Mouse (Mus musculus) left cerebral cortex, adult 2 months (tissue): Measurements from ENCODE around the gene Mrpl33. TPM values are rescaled to one million over a fixed set of nuclear protein-coding genes. Genes with fewer than 3 reads are reported as not detected.
"Not testable (repeated sequence)": the region's sequence is repeated elsewhere in the genome, so short reads cannot be mapped to it uniquely, and the experiment has no call there.

Experiments
- DNase-seq, 2 experiments: peaks; one replicate each; pipeline ENCODE4 v3.0.0; 2021 to 2022; ENCODE audit warnings: low spot score in 2 of 2, mixed read lengths in 1 of 2; ENCODE audit errors: extremely low spot score in 1 of 2
- H3K27ac ChIP-seq: fragments of 200-600 bp; 2 replicates; pipeline ENCODE4 v1.8.1; 2022
- H3K4me3 ChIP-seq: fragments of 200-600 bp; 2 replicates; pipeline ENCODE4 v1.8.1; 2022
- CTCF ChIP-seq: fragments of 200-600 bp; IDR thresholded peaks from 2 replicates; pipeline ENCODE4 v1.8.1; 2022; ENCODE audit warnings: antibody characterized with exemption, mild to moderate bottlenecking, moderate library complexity
- intact Hi-C: fragments of 180-260 bp; cut with DNase I; formaldehyde crosslinking; loops from one replicate; pipeline ENCODE4 v1.15.1; 2025
- total RNA-seq, 2 experiments: library from RNA; stranded (reverse); gene quantifications; 2 replicates each; pipeline ENCODE4 v1.2.3; 2021

Gene Mrpl33
- total RNA-seq, 2 experiments from 2014 or later, result 75.2 to 86.7 TPM

DNA sequence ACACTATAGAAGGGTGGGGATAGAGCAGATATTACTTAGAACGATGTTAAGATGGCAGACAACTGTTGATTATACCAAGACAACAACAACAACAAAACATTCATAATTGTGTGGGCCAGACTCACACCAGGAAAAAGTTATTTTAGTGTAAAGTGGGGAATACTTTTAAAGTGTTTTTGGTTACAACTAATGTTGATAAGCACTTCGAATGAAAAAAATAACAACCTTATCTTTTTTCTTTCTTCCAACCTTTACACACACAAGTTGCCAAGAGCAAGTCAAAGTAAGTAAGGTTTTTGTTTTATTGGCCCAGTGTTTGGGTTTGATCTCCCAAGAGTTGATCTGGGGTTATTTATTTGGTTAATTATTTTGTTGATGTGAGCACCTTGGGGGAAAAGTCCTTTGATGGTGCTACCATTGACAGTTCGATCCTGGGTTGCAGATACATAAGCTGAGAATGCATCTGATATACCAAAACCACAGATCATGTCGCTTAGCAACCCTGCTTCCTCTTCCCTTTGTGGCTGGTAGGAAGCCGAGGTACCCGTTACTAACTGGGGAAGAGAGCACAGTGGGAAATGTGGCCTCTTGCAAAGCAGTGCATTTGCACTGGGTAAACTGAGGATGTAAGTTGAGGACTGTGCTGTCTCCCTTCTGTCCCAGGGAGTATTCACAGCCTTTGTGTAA is 17.7 kb downstream of the Mrpl33 start:
- no peak for DNase-seq
- TF ChIP-seq CTCF, result no peak
- Histone ChIP-seq H3K4me3 (peak overlapping the region; percentile 78), H3K27ac (peak overlapping the region; percentile 83)
- intact Hi-C loops, result loop anchor here (1.0 kb wide), 1 partner anchor 51 kb away; no protein-coding TSS in a partner anchor

GRCm38 (mm10) chr5:31620326-31620725 is 23.6 kb downstream of the Mrpl33 start:
- Histone ChIP-seq H3K4me3 (no peak overlapping the region), H3K27ac (no peak overlapping the region)
- no peak for DNase-seq
- no peak for TF ChIP-seq CTCF
- intact Hi-C loops, result no loop called here

GRCm38 (mm10) chr5:31627117-31627516 is 30.4 kb downstream of the Mrpl33 start:
- Histone ChIP-seq H3K27ac (no peak overlapping the region), H3K4me3 (no peak overlapping the region)
- intact Hi-C loops, result no loop called here
- no peak for DNase-seq
- no peak for TF ChIP-seq CTCF

GRCm38 (mm10) chr5:31627562-31628526 is 31.1 kb downstream of the Mrpl33 start:
- no peak for TF ChIP-seq CTCF
- intact Hi-C loops, result no loop called here
- no peak for DNase-seq
- H3K4me3 ChIP-seq, result no peak overlapping the region
- no peak overlapping the region for H3K27ac ChIP-seq

GRCm38 (mm10) chr5:31628555-31628954 is 31.8 kb downstream of the Mrpl33 start:
- TF ChIP-seq CTCF, result no peak
- Histone ChIP-seq H3K4me3 (no peak overlapping the region), H3K27ac (no peak overlapping the region)
- no peak for DNase-seq
- intact Hi-C loops, result no loop called here

GRCm38 (mm10) chr5:31630064-31630463 is 33.3 kb downstream of the Mrpl33 start:
- no peak for DNase-seq
- intact Hi-C loops, result no loop called here
- TF ChIP-seq CTCF, result no peak
- H3K27ac ChIP-seq, result no peak overlapping the region
- no peak overlapping the region for H3K4me3 ChIP-seq

DNA sequence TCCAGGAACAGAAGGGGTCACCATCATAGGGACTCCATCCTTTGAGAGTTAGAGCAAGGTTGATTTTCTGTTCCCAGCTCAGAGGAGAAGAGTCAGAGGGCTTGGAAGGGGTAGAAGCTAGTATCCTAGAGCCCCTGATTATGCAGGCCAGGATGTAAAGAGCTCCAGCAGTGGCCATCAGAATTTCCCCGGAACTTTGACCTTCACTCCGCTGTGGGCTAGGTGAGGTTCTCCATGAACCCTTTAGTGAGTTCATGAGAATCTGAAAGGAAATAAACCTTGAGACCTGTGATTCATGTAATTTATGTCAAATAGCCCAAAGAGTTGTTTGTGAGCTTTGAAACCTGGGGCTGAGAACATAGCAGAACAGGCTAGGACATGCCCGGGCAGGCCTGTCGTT is 34.4 kb downstream of the Mrpl33 start:
- intact Hi-C loops, DNase-seq, H3K27ac ChIP-seq, H3K4me3 ChIP-seq: not testable (repeated sequence)

- no peak overlapping the region for H3K27ac ChIP-seq
- DNase-seq, result no peak
- no peak overlapping the region for H3K4me3 ChIP-seq
- intact Hi-C loops, result no loop called here
- no peak for TF ChIP-seq CTCF
Observed at GRCm38 (mm10) chr5:31634161-31634560, 37.4 kb downstream of the Mrpl33 start.

GRCm38 (mm10) chr5:31634679-31635078 is 37.9 kb downstream of the Mrpl33 start:
- intact Hi-C loops, result no loop called here
- Histone ChIP-seq H3K27ac (no peak overlapping the region), H3K4me3 (no peak overlapping the region)
- DNase-seq, result no peak
- TF ChIP-seq CTCF, result no peak

- intact Hi-C loops, result no loop called here
- H3K27ac ChIP-seq, result no peak overlapping the region
Observed at GRCm38 (mm10) chr5:31636636-31637253, 40.0 kb downstream of the Mrpl33 start.

DNA sequence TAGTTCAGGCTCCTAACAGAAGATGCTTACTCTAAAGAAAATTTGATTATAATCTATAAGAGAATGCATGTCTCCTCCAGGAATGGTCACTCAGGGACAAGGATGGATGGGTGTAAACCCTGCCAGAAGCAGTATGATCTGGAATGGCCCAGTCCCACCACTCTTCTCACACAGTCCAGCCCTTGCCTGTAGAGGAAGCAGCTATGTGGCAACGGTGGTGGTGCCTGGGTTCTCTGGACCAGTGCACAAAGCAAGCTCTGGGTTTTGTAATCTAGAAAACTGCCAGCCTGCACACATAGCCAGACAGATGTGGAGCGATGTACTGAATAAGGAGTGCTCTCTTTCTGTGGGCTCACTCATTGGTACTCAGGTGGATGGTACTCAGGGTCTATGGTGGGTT is 43.8 kb downstream of the Mrpl33 start:
- intact Hi-C loops, result no loop called here
- no peak overlapping the region for H3K27ac ChIP-seq
- TF ChIP-seq CTCF, result no peak

More at GRCm38 (mm10) chr5:31636636-31637253, 40.0 kb downstream of the Mrpl33 start:
- H3K4me3 ChIP-seq, result no peak overlapping the region
- no peak for DNase-seq
- no peak for TF ChIP-seq CTCF

DNA sequence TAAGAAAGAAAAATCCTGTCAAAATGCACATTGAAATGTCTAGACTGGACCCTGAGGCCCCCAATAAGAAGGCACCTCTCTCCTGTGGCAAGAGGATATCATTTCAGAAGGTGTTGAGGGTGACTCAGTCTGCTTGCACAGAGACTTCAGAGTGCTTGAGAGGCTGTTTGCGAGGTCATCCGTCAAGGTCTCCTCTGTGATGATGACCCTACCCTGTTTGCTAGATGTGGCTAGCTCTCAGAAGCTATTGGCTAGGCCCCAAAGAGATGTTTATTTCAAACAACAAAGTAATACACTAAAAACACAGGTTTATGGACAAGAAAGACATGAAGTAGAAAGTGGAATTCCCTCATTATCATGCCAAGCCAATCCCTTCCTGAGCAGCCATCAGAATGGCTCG is 45.6 kb downstream of the Mrpl33 start:
- H3K4me3 ChIP-seq, result no peak overlapping the region
- TF ChIP-seq CTCF, result no peak
- intact Hi-C loops, result no loop called here
- H3K27ac ChIP-seq, result no peak overlapping the region
- DNase-seq, result no peak

More for the DNA sequence above, 43.8 kb downstream of the Mrpl33 start:
- no peak overlapping the region for H3K4me3 ChIP-seq
- no peak for DNase-seq
